Mouse (Mus musculus) liver, embryonic 14.5 days (tissue): Measurements from ENCODE around the gene Insc.

Source experiments
- CTCF ChIP-seq: IDR thresholded peaks from 2 replicates; pipeline ENCODE4 v1.5.1; 2016; ENCODE audit warnings: antibody characterized with exemption, low read depth, control low read depth
- EP300 ChIP-seq: IDR thresholded peaks from 2 replicates; pipeline ENCODE4 v1.6.1; 2016; ENCODE audit warnings: antibody characterized with exemption, low read depth

GRCm38 (mm10) chr7:114817291-114817806 lies 73.9 kb downstream of the Insc start:
- TF ChIP-seq CTCF (peak; percentile 96), EP300 (no peak)
